Mouse (Mus musculus): ENCODE results near the gene Ddi2. TPM values are rescaled to one million over a fixed set of nuclear protein-coding genes. Genes with fewer than 3 reads are reported as not detected.

Gene Ddi2
- polyA plus RNA-seq, 1 experiment from 2014 or later = 27.3 TPM

DNA sequence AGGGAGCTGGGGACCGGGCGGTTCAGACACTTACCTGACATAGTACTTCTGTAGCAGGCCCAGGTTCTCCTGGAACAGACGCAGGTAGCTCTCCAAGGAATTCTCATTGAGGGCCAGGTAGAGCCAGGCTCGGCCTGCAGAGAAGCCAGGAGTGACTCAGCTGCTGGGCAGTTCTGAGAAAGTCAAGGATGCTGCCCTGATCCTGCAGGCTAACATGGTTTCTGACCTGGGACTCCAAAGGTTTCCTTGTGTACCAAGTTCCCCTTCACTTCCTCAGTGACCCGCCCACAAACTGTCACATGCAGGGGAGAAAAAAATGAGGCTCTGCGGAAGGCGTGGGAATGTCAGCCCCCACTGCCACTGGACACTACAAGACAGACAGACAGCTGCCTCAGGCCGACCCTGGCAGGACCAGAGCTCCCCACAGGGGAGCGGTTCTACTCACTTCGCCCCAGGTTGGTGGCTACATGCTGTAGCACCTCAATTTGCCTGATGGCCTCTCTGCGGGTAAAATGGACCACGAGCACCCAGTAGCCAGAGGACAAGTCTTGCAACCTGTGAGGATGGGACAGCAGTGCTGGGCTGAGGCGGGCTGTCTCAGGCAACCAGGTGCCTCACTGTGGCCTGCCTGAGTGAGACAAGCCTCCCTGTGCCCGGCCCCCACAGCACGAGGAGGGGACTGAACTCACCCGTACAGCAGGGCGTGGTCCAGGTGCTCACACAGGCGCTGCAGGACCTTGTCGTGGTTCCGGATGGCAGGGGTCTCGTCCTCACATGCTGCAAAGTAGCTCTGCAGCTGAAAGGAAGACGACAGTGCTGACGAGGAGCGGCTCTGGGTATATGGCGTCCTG is 81.0 kb downstream of the Ddi2 start:
- Histone ChIP-seq H3K36me3 (replicated peaks) (peaks cover 61% of the 10 kb centered on the region), H3K27me3 (ENCODE audit: poor library complexity, severe bottlenecking) (no peaks in the 10 kb centered on the region), H3K4me3 (no peak overlapping the region), H3K4me1 (0 out of 2 replicates have a peak, but pooled peaks cover 3% of the 10 kb centered on the region), H3K9me3 (no peaks in the 10 kb centered on the region), H3K27ac (no peak overlapping the region)
- no peak for DNase-seq (ENCODE audit: extremely low spot score, low spot score)
- WGBS = 90% methylated on average over 25 of the region's 25 CpGs

DNA sequence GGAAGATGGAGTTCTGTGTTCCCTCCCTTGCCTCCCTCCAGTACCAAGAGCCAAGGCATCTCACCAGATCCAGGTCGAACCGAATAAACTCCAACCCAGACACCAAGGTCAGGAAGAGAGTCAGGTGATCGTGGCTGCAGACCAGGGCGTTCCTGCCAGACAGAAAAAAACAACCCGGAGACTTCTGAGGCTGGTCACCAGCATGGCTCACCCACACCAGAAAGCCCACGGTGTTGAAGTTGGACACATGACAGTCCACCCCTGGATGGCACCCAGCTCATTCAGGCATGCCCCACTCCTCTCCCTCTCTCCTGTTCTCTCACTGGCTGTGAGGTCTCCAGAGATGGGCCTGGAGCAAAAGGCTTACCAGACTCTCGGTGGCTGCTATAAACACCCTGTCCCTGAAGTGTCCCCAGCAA is 81.9 kb downstream of the Ddi2 start:
- peaks cover 9% of the 10 kb centered on the region for H3K4me1 ChIP-seq
- peaks cover 61% of the 10 kb centered on the region for H3K36me3 ChIP-seq (replicated peaks)
- H3K27ac ChIP-seq = no peak overlapping the region
- no peaks in the 10 kb centered on the region for H3K9me3 ChIP-seq
- 90% methylated on average over 7 of the region's 7 CpGs for WGBS
- DNase-seq (ENCODE audit: extremely low spot score, low spot score) = no peak
- no peak overlapping the region for H3K4me3 ChIP-seq
- H3K27me3 ChIP-seq (ENCODE audit: poor library complexity, severe bottlenecking) = no peaks in the 10 kb centered on the region

DNA sequence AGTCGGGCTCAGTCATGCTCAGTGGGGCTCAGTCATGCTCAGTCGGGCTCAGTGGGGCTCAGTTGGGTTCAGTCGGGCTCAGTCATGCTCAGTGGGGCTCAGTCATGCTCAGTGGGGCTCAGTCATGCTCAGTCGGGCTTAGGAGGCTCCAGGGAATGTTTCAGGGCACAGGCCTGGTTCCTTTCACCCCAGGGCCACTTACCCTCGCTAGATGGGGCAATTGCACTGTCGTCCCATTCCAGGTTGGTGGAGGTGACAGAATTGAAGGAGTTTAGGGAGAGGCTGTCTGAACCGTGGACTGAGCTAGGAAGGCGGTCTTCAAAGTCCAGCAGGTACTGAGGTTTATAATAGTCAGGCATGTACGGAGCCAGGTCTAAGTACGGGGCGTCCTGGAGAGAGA is 83.7 kb downstream of the Ddi2 start:
- peaks cover 21% of the 10 kb centered on the region for H3K4me1 ChIP-seq
- H3K9me3 ChIP-seq = no peaks in the 10 kb centered on the region
- H3K27me3 ChIP-seq (ENCODE audit: poor library complexity, severe bottlenecking) = no peaks in the 10 kb centered on the region
- H3K4me3 ChIP-seq = no peak overlapping the region
- DNase-seq (ENCODE audit: extremely low spot score, low spot score) = no peak
- 70% methylated on average over 11 of the region's 11 CpGs for WGBS
- H3K36me3 ChIP-seq (replicated peaks) = peaks cover 68% of the 10 kb centered on the region
- no peak overlapping the region for H3K27ac ChIP-seq

DNA sequence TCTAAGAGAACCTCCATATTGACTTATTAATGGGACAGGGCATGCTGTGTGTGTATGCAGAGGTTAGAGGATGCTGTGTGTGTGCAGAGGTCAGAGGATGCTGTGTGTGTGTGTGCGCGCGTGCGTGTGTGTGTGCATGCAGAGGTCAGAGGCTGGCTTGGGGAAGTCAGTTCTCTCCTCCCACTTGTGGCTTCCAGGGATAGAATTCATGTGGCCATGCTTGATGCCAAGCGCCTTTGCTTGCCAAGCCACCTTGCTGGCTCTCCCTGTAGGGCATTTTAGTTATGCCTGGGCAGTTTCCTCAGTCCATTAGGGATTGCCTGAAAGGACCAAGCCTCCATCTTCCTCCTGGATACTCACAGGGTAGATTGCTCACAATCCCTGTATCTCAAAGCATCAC is 86.5 kb downstream of the Ddi2 start:
- H3K4me3 ChIP-seq = no peak overlapping the region
- H3K27ac ChIP-seq = no peak overlapping the region
- 97% methylated on average over 5 of the region's 5 CpGs for WGBS
- no peaks in the 10 kb centered on the region for H3K9me3 ChIP-seq
- H3K36me3 ChIP-seq (replicated peaks) = peaks cover 85% of the 10 kb centered on the region
- no peaks in the 10 kb centered on the region for H3K27me3 ChIP-seq (ENCODE audit: poor library complexity, severe bottlenecking)
- DNase-seq (ENCODE audit: extremely low spot score, low spot score) = no peak
- H3K4me1 ChIP-seq = peaks cover 21% of the 10 kb centered on the region

DNA sequence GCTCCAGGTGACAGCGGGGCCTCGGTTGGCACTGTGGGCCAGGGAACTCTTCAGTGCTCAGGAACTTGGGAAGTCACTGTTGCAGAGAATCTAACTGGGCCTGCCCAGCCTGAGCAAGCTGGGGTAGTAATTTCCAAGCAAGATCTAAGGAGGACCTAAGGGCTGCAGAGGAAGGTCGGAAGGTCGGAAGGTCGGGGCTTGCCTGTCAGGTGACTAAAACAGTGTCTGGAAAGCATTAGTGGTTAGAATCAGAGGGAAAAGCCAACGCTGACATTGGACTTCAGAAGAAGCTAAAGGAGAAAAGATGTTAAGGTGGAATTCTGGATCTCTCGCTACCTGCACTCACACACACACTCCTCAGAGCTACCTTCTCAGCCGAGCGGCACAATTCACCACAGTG is 87.2 kb downstream of the Ddi2 start:
- H3K4me3 ChIP-seq = no peak overlapping the region
- H3K36me3 ChIP-seq (replicated peaks) = peaks cover 85% of the 10 kb centered on the region
- no peak for DNase-seq (ENCODE audit: extremely low spot score, low spot score)
- no peak overlapping the region for H3K27ac ChIP-seq
- H3K9me3 ChIP-seq = no peaks in the 10 kb centered on the region
- WGBS = 71% methylated on average over 9 of the region's 9 CpGs
- peaks cover 21% of the 10 kb centered on the region for H3K4me1 ChIP-seq
- H3K27me3 ChIP-seq (ENCODE audit: poor library complexity, severe bottlenecking) = no peaks in the 10 kb centered on the region

DNA sequence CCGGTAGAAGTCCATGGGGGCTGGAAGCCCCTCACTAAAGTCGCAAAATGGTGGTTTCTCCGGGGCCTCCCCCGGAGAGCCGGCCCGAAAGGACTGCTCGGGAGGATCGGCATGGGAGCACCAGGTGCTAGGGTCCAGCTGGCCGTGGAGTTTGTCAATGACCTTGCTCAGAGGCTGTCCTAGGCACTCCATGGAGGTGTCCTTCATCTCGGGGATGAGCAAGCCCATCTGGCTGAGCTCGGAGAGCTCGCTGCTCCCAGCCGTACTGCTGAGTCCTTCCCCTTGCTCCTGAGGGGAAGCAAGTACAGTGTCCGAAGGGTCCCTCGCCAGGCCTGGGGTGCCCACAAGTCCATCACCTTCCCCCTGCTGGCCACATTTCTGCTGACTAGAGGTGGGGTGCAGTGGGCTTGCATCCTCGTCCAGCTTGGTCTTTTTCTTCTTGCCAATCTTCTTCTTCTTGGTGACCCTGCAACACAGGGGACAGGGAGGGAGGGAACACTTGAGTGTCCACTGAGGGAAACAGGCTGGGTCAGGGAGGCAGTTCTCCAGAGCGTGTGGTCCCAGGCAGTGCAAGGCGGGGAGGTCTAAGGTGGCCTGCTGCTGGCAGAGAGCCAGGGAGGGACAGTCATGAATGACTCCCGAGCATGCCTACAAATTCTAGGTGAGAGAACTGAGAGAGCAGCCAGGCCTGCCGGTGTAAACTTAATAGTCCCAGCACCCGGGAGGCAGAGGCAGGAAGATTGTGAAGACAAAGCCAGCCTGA is 90.9 kb downstream of the Ddi2 start:
- Histone ChIP-seq H3K4me1 (peaks cover 18% of the 10 kb centered on the region), H3K4me3 (no peak overlapping the region), H3K9me3 (no peaks in the 10 kb centered on the region), H3K27me3 (ENCODE audit: poor library complexity, severe bottlenecking) (no peaks in the 10 kb centered on the region), H3K36me3 (replicated peaks) (peaks cover 91% of the 10 kb centered on the region), H3K27ac (no peak overlapping the region)
- DNase-seq (ENCODE audit: extremely low spot score, low spot score) = no peak
- WGBS = 96% methylated on average over 21 of the region's 21 CpGs

DNA sequence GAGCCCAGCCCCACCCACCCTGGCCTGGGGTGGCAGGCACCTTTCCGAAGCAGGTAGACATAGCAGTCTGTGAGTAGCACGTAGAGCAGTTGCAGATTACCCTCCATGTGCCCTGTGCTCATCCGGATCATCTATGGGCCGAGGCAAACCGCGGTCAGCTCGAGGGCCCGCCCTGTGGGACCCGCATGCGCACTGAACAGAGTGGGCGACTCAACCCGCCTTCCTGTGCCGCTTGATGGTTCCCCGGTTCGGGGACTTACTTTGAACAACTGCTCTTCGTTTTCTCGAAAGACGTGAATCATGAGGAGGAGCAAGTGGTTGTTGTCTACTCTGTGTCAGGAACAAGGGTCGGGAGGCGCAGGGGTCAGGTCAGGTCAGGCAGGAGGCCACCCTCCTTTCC is 92.0 kb downstream of the Ddi2 start:
- H3K9me3 ChIP-seq = no peaks in the 10 kb centered on the region
- no peak overlapping the region for H3K4me3 ChIP-seq
- H3K27ac ChIP-seq = no peak overlapping the region
- DNase-seq (ENCODE audit: extremely low spot score, low spot score) = no peak
- peaks cover 11% of the 10 kb centered on the region for H3K4me1 ChIP-seq
- WGBS = 96% methylated on average over 20 of the region's 20 CpGs
- peaks cover 91% of the 10 kb centered on the region for H3K36me3 ChIP-seq (replicated peaks)
- no peaks in the 10 kb centered on the region for H3K27me3 ChIP-seq (ENCODE audit: poor library complexity, severe bottlenecking)

DNA sequence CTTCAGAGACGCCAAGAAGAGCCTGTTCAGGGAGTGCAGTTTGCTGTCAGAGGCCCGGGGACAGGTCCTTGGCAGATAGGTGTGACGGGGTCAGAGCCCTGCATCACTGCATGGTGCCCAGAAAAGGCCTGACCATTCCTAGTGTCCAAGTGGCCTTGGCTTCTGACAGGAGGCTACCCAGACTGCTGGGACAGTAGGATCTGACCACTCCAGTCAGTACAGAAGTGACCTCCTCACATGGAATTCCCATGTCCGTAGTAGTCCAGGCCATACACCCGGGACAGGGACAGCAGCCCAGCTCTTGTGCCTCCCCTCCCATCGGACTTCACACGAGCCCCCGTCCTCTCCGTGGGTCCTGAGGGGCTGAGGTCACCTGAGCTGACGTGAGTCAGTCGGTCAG is 93.2 kb downstream of the Ddi2 start:
- 91% methylated on average over 11 of the region's 11 CpGs for WGBS
- H3K9me3 ChIP-seq = no peaks in the 10 kb centered on the region
- no peak overlapping the region for H3K27ac ChIP-seq
- no peak overlapping the region for H3K4me3 ChIP-seq
- no peaks in the 10 kb centered on the region for H3K27me3 ChIP-seq (ENCODE audit: poor library complexity, severe bottlenecking)
- DNase-seq (ENCODE audit: extremely low spot score, low spot score) = no peak
- peaks cover 8% of the 10 kb centered on the region; the same call in 1 of the 2 replicates for H3K4me1 ChIP-seq
- H3K36me3 ChIP-seq (replicated peaks) = peaks cover 98% of the 10 kb centered on the region

DNA sequence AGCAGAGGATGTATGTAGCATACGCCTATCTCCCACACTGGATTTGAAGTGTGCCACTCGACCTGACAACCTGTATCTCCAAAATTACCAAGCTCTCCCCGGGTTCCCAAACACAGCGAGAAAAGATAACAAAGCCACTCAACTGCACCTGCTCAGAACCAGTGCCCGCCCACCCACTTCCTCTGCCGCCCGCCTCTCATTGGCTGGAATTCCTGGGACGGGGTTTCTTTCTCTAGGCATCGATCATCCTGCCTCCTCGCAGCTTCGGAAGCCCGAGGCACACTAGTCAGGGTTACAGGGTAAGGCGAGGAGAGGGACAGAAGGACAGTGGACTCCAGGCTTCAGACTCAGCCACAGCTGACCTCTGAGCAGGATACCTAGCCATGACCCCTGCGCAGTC is 94.6 kb downstream of the Ddi2 start:
- Histone ChIP-seq H3K4me3 (no peak overlapping the region), H3K4me1 (peaks cover 14% of the 10 kb centered on the region), H3K27me3 (ENCODE audit: poor library complexity, severe bottlenecking) (no peaks in the 10 kb centered on the region), H3K27ac (no peak overlapping the region), H3K36me3 (replicated peaks) (peaks cover 88% of the 10 kb centered on the region), H3K9me3 (no peaks in the 10 kb centered on the region)
- no peak for DNase-seq (ENCODE audit: extremely low spot score, low spot score)
- 88% methylated on average over 14 of the region's 14 CpGs for WGBS

Other genes with a start within 250 kb of the Ddi2 start
- 10.7 and 12.0 TPM in 2 replicates for gene Spen, start 184.8 kb downstream of the Ddi2 start, polyA plus RNA-seq (2016; fragmentation: Nextera tagmentation; extraction: Ambion mirVana)
- 23.2 and 30.1 TPM in 2 replicates for gene Fblim1, start 117.3 kb downstream of the Ddi2 start, polyA plus RNA-seq (2016; fragmentation: Nextera tagmentation; extraction: Ambion mirVana)
- gene Tmem82, start 104.8 kb downstream of the Ddi2 start, polyA plus RNA-seq (2016; fragmentation: Nextera tagmentation; extraction: Ambion mirVana) = 0.86 and 1.0 TPM in 2 replicates
- not detected in 2 replicates for gene Slc25a34, start 99.6 kb downstream of the Ddi2 start, polyA plus RNA-seq (2016; fragmentation: Nextera tagmentation; extraction: Ambion mirVana)
- gene Plekhm2, start 58.5 kb downstream of the Ddi2 start, polyA plus RNA-seq (2016; fragmentation: Nextera tagmentation; extraction: Ambion mirVana) = 4.0 and 4.4 TPM in 2 replicates
- 2.5 and 3.8 TPM in 2 replicates for gene Rsc1a1, start 37.8 kb downstream of the Ddi2 start, polyA plus RNA-seq (2016; fragmentation: Nextera tagmentation; extraction: Ambion mirVana)
- gene Agmat, start 23.3 kb upstream of the Ddi2 start, polyA plus RNA-seq (2016; fragmentation: Nextera tagmentation; extraction: Ambion mirVana) = not detected in 2 replicates
- gene Dnajc16, start 67.5 kb upstream of the Ddi2 start, polyA plus RNA-seq (2016; fragmentation: Nextera tagmentation; extraction: Ambion mirVana) = 4.8 TPM in 2 replicates
- 23.4 and 24.8 TPM in 2 replicates for gene Casp9, start 70.2 kb upstream of the Ddi2 start, polyA plus RNA-seq (2016; fragmentation: Nextera tagmentation; extraction: Ambion mirVana)
- not detected in 2 replicates for gene Cela2a, start 102.7 kb upstream of the Ddi2 start, polyA plus RNA-seq (2016; fragmentation: Nextera tagmentation; extraction: Ambion mirVana)
- not detected in 2 replicates for gene Ctrc, start 122.9 kb upstream of the Ddi2 start, polyA plus RNA-seq (2016; fragmentation: Nextera tagmentation; extraction: Ambion mirVana)
- gene Efhd2, start 151.5 kb upstream of the Ddi2 start, polyA plus RNA-seq (2016; fragmentation: Nextera tagmentation; extraction: Ambion mirVana) = 39.5 and 41.5 TPM in 2 replicates

Data from forebrain, embryonic 10.5 days (tissue).